Mouse (Mus musculus) gastrocnemius, postnatal 36 days (tissue): ENCODE results near the gene Adcy4. TPM values are rescaled to one million over a fixed set of nuclear protein-coding genes. Genes with fewer than 3 reads are reported as not detected.

ENCODE experiments used
- DNase-seq, 2 experiments: peaks; one replicate each; pipeline ENCODE4 v3.0.0; 2022
- intact Hi-C: fragments of 180-260 bp; cut with DNase I; formaldehyde crosslinking; loops from one replicate; pipeline ENCODE4 v1.15.1; 2025
- total RNA-seq, 2 experiments: library from RNA; stranded (reverse); gene quantifications; 2 replicates each; pipeline ENCODE4 v1.2.3; 2021

Adcy4 gene
- total RNA-seq, 2 experiments from 2014 or later: 5.3 to 6.5 TPM

GRCm38 (mm10) chr14:55723433-55723832 lies 60.5 kb downstream of the Adcy4 start:
- DNase-seq: no peak
- intact Hi-C loops: no loop called here

- intact Hi-C loops: no loop called here
- no peak for DNase-seq
Observed at GRCm38 (mm10) chr14:55722438-55722945, 61.4 kb downstream of the Adcy4 start.

GRCm38 (mm10) chr14:55721700-55722437 lies 62.0 kb downstream of the Adcy4 start, which contains the start of gene Rabggta:
Rabggta (minus strand) TSS chr14:55722263.
- DNase-seq: peak; percentile 83 to 86
- intact Hi-C loops: no loop called here

- DNase-seq: no peak
- intact Hi-C loops: no loop called here
Observed at GRCm38 (mm10) chr14:55721076-55721475, 62.8 kb downstream of the Adcy4 start.

- intact Hi-C loops: no loop called here
- no peak for DNase-seq
Observed at GRCm38 (mm10) chr14:55720666-55721065, 63.2 kb downstream of the Adcy4 start.

GRCm38 (mm10) chr14:55719737-55720136 lies 64.2 kb downstream of the Adcy4 start:
- intact Hi-C loops: no loop called here
- no peak for DNase-seq

Other genes starting within 250 kb of the Adcy4 start
- gene Pck2, start 243.8 kb downstream of the Adcy4 start, total RNA-seq: 1 to 10 TPM; 4.2 to 4.5 TPM
- 100 to 1,000 TPM; 102 to 123 TPM for gene Dcaf11, start 224.1 kb downstream of the Adcy4 start, total RNA-seq
- gene A730061H03Rik, start 223.7 kb downstream of the Adcy4 start, total RNA-seq: not detected
- 100 to 1,000 TPM; 296 to 299 TPM for gene Fitm1, start 208.5 kb downstream of the Adcy4 start, total RNA-seq
- 10 to 100 TPM; 67.4 to 69.7 TPM for gene Psme1, start 206.0 kb downstream of the Adcy4 start, total RNA-seq
- gene Emc9, start 198.8 kb downstream of the Adcy4 start, total RNA-seq: 10 to 100 TPM; 29.6 to 34.6 TPM
- gene Psme2, start 193.0 kb downstream of the Adcy4 start, total RNA-seq: 10 to 100 TPM; 55.2 to 59.5 TPM
- gene Rnf31, start 192.4 kb downstream of the Adcy4 start, total RNA-seq: 10 to 100 TPM; 18.8 to 19.6 TPM
- 1 to 10 TPM; 4.1 to 4.6 TPM for gene Irf9, start 180.5 kb downstream of the Adcy4 start, total RNA-seq
- gene Rec8, start 166.1 kb downstream of the Adcy4 start, total RNA-seq: not detected
- 10 to 100 TPM; 62.1 to 66.9 TPM for gene Ipo4, start 148.1 kb downstream of the Adcy4 start, total RNA-seq
- gene Gm49378, start 146.2 kb downstream of the Adcy4 start, total RNA-seq: 1 to 10 TPM in 1 of 2 experiments, not detected in 1; 1.0 TPM
- gene Tm9sf1, start 140.3 kb downstream of the Adcy4 start, total RNA-seq: 10 to 100 TPM; 15.0 to 15.2 TPM
- under 1 TPM in 1 of 2 experiments, not detected in 1; 0.23 TPM for gene Tssk4, start 133.9 kb downstream of the Adcy4 start, total RNA-seq
- gene Mdp1, start 123.6 kb downstream of the Adcy4 start, total RNA-seq: 10 to 100 TPM; 14.2 to 16.8 TPM
- gene Gmpr2, start 112.2 kb downstream of the Adcy4 start, total RNA-seq: 1 to 10 TPM; 1.9 to 2.6 TPM
- gene Nedd8, start 112.0 kb downstream of the Adcy4 start, total RNA-seq: 100 to 1,000 TPM; 174 to 184 TPM
- 10 to 100 TPM in 1 of 2 experiments, 1 to 10 TPM in 1; 9.4 to 10.8 TPM for gene Tinf2, start 102.3 kb downstream of the Adcy4 start, total RNA-seq
- not detected for gene Tgm1, start 70.2 kb downstream of the Adcy4 start, total RNA-seq
- 1 to 10 TPM; 8.9 to 9.4 TPM for gene Rabggta, start 61.8 kb downstream of the Adcy4 start, total RNA-seq
- 10 to 100 TPM; 27.3 to 35.9 TPM for gene Dhrs1, start 38.4 kb downstream of the Adcy4 start, total RNA-seq
- 10 to 100 TPM; 10.5 to 11.8 TPM for gene Nop9, start 38.4 kb downstream of the Adcy4 start, total RNA-seq
- gene Cideb, start 25.6 kb downstream of the Adcy4 start, total RNA-seq: not detected
- gene Ltb4r2, start 22.7 kb downstream of the Adcy4 start, total RNA-seq: not detected
- gene Ltb4r1, start 18.1 kb downstream of the Adcy4 start, total RNA-seq: not detected
- gene Ripk3, start 4.8 kb upstream of the Adcy4 start, total RNA-seq: under 1 TPM; 0.59 to 0.67 TPM
- gene Nfatc4, start 39.0 kb upstream of the Adcy4 start, total RNA-seq: 1 to 10 TPM; 3.3 TPM
- 1 to 10 TPM; 2.1 to 2.7 TPM for gene Nynrin, start 69.9 kb upstream of the Adcy4 start, total RNA-seq
- not detected for gene Cbln3, start 100.3 kb upstream of the Adcy4 start, total RNA-seq
- 1 to 10 TPM; 6.0 to 7.5 TPM for gene Khnyn, start 100.9 kb upstream of the Adcy4 start, total RNA-seq
- gene Sdr39u1, start 116.2 kb upstream of the Adcy4 start, total RNA-seq: 100 to 1,000 TPM; 111 to 122 TPM
- gene Cma1, start 160.6 kb upstream of the Adcy4 start, total RNA-seq: 1 to 10 TPM; 2.3 to 2.7 TPM
- gene Cma2, start 166.9 kb upstream of the Adcy4 start, total RNA-seq: not detected
- gene Mcpt1, start 233.9 kb upstream of the Adcy4 start, total RNA-seq: not detected
- gene Mcpt9, start 246.4 kb upstream of the Adcy4 start, total RNA-seq: not detected